Mouse (Mus musculus): Measurements from ENCODE around the gene Armc6. TPM values are rescaled to one million over a fixed set of nuclear protein-coding genes. Genes with fewer than 3 reads are reported as not detected.

Armc6 gene
- polyA plus RNA-seq, 1 experiment = 22.2 TPM

GRCm38 (mm10) chr8:70268799-70269565 lies 34.7 kb upstream of the Armc6 start:
- Histone ChIP-seq H3K9me3 (no peaks in the 10 kb centered on the region), H3K4me1 (peaks cover 73% of the 10 kb centered on the region), H3K36me3 (replicated peaks; ENCODE audit: low read length) (peaks cover 37% of the 10 kb centered on the region), H3K4me3 (replicated peaks) (peak overlapping the region; percentile 59), H3K27me3 (replicated peaks) (no peaks in the 10 kb centered on the region)
- no peak for TF ChIP-seq GATA1 (IDR thresholded peaks at IDR 0.05; ENCODE audit: borderline replicate concordance, low read length)
- TF ChIP-seq FLI1 (IDR thresholded peaks at IDR 0.05; ENCODE audit: low read length) = no peak

- Histone ChIP-seq H3K4me3 (replicated peaks) (no peak overlapping the region), H3K9me3 (no peaks in the 10 kb centered on the region), H3K36me3 (replicated peaks; ENCODE audit: low read length) (peaks cover 43% of the 10 kb centered on the region), H3K4me1 (peaks cover 66% of the 10 kb centered on the region), H3K27me3 (replicated peaks) (no peaks in the 10 kb centered on the region)
- TF ChIP-seq FLI1 (IDR thresholded peaks at IDR 0.05; ENCODE audit: low read length) (no peak), GATA1 (IDR thresholded peaks at IDR 0.05; ENCODE audit: borderline replicate concordance, low read length) (no peak)
These were observed 34.0 kb upstream of the Armc6 start for GRCm38 (mm10) chr8:70268311-70268710.

GRCm38 (mm10) chr8:70267674-70268073 lies 33.4 kb upstream of the Armc6 start:
- peaks cover 60% of the 10 kb centered on the region for H3K4me1 ChIP-seq
- peaks cover 50% of the 10 kb centered on the region for H3K36me3 ChIP-seq (replicated peaks; ENCODE audit: low read length)
- no peak for TF ChIP-seq FLI1 (IDR thresholded peaks at IDR 0.05; ENCODE audit: low read length)
- TF ChIP-seq GATA1 (IDR thresholded peaks at IDR 0.05; ENCODE audit: borderline replicate concordance, low read length) = no peak
- H3K4me3 ChIP-seq (replicated peaks) = no peak overlapping the region
- no peaks in the 10 kb centered on the region for H3K27me3 ChIP-seq (replicated peaks)
- H3K9me3 ChIP-seq = no peaks in the 10 kb centered on the region

GRCm38 (mm10) chr8:70259043-70259442 lies 24.8 kb upstream of the Armc6 start:
- peaks cover 100% of the 10 kb centered on the region for H3K36me3 ChIP-seq (replicated peaks; ENCODE audit: low read length)

GRCm38 (mm10) chr8:70258600-70258999 lies 24.3 kb upstream of the Armc6 start:
- peaks cover 31% of the 10 kb centered on the region for H3K4me1 ChIP-seq
- H3K9me3 ChIP-seq = no peaks in the 10 kb centered on the region
- H3K36me3 ChIP-seq (replicated peaks; ENCODE audit: low read length) = peaks cover 100% of the 10 kb centered on the region
- TF ChIP-seq FLI1 (IDR thresholded peaks at IDR 0.05; ENCODE audit: low read length) (no peak), GATA1 (IDR thresholded peaks at IDR 0.05; ENCODE audit: borderline replicate concordance, low read length) (no peak)
- H3K27me3 ChIP-seq (replicated peaks) = no peaks in the 10 kb centered on the region
- H3K4me3 ChIP-seq (replicated peaks) = no peak overlapping the region

More at GRCm38 (mm10) chr8:70259043-70259442, 24.8 kb upstream of the Armc6 start:
- peaks cover 28% of the 10 kb centered on the region for H3K4me1 ChIP-seq
- no peak overlapping the region for H3K4me3 ChIP-seq (replicated peaks)
- no peak for TF ChIP-seq FLI1 (IDR thresholded peaks at IDR 0.05; ENCODE audit: low read length)
- no peak for TF ChIP-seq GATA1 (IDR thresholded peaks at IDR 0.05; ENCODE audit: borderline replicate concordance, low read length)
- H3K9me3 ChIP-seq = no peaks in the 10 kb centered on the region
- H3K27me3 ChIP-seq (replicated peaks) = no peaks in the 10 kb centered on the region

- TF ChIP-seq GATA1 (IDR thresholded peaks at IDR 0.05; ENCODE audit: borderline replicate concordance, low read length) (no peak), FLI1 (IDR thresholded peaks at IDR 0.05; ENCODE audit: low read length) (no peak)
- peaks cover 100% of the 10 kb centered on the region for H3K36me3 ChIP-seq (replicated peaks; ENCODE audit: low read length)
- no peaks in the 10 kb centered on the region for H3K27me3 ChIP-seq (replicated peaks)
- H3K4me3 ChIP-seq (replicated peaks) = no peak overlapping the region
- H3K4me1 ChIP-seq = peaks cover 42% of the 10 kb centered on the region
- H3K9me3 ChIP-seq = no peaks in the 10 kb centered on the region
These were observed 23.2 kb upstream of the Armc6 start for GRCm38 (mm10) chr8:70257456-70257855.

- H3K4me1 ChIP-seq = peaks cover 62% of the 10 kb centered on the region
- H3K27me3 ChIP-seq (replicated peaks) = no peaks in the 10 kb centered on the region
- H3K9me3 ChIP-seq = no peaks in the 10 kb centered on the region
- peaks cover 100% of the 10 kb centered on the region for H3K36me3 ChIP-seq (replicated peaks; ENCODE audit: low read length)
- no peak for TF ChIP-seq GATA1 (IDR thresholded peaks at IDR 0.05; ENCODE audit: borderline replicate concordance, low read length)
- TF ChIP-seq FLI1 (IDR thresholded peaks at IDR 0.05; ENCODE audit: low read length) = no peak
- H3K4me3 ChIP-seq (replicated peaks) = no peak overlapping the region
These were observed 20.4 kb upstream of the Armc6 start for GRCm38 (mm10) chr8:70254628-70255027.

- Histone ChIP-seq H3K27me3 (replicated peaks) (no peaks in the 10 kb centered on the region), H3K4me1 (peaks cover 87% of the 10 kb centered on the region), H3K9me3 (no peaks in the 10 kb centered on the region), H3K36me3 (replicated peaks; ENCODE audit: low read length) (peaks cover 93% of the 10 kb centered on the region), H3K4me3 (replicated peaks) (no peak overlapping the region)
- TF ChIP-seq FLI1 (IDR thresholded peaks at IDR 0.05; ENCODE audit: low read length) (no peak), GATA1 (IDR thresholded peaks at IDR 0.05; ENCODE audit: borderline replicate concordance, low read length) (no peak)
These were observed 13.6 kb upstream of the Armc6 start for GRCm38 (mm10) chr8:70247841-70248240.

GRCm38 (mm10) chr8:70246622-70247021 lies 12.4 kb upstream of the Armc6 start:
- H3K9me3 ChIP-seq = no peaks in the 10 kb centered on the region
- H3K4me3 ChIP-seq (replicated peaks) = no peak overlapping the region
- no peaks in the 10 kb centered on the region for H3K27me3 ChIP-seq (replicated peaks)
- H3K36me3 ChIP-seq (replicated peaks; ENCODE audit: low read length) = peaks cover 93% of the 10 kb centered on the region
- peaks cover 90% of the 10 kb centered on the region for H3K4me1 ChIP-seq
- TF ChIP-seq GATA1 (IDR thresholded peaks at IDR 0.05; ENCODE audit: borderline replicate concordance, low read length) = no peak
- TF ChIP-seq FLI1 (IDR thresholded peaks at IDR 0.05; ENCODE audit: low read length) = no peak

GRCm38 (mm10) chr8:70240642-70241041 lies 6.4 kb upstream of the Armc6 start:
- H3K27me3 ChIP-seq (replicated peaks) = no peaks in the 10 kb centered on the region
- H3K9me3 ChIP-seq = no peaks in the 10 kb centered on the region
- TF ChIP-seq FLI1 (IDR thresholded peaks at IDR 0.05; ENCODE audit: low read length) (no peak), GATA1 (IDR thresholded peaks at IDR 0.05; ENCODE audit: borderline replicate concordance, low read length) (no peak)
- H3K4me1 ChIP-seq = peaks cover 92% of the 10 kb centered on the region
- H3K4me3 ChIP-seq (replicated peaks) = no peak overlapping the region
- H3K36me3 ChIP-seq (replicated peaks; ENCODE audit: low read length) = peaks cover 91% of the 10 kb centered on the region
